Mouse (Mus musculus) forebrain, embryonic 14.5 days (tissue): ENCODE data around the gene Mmp14. TPM values are rescaled to one million over a fixed set of nuclear protein-coding genes. Genes with fewer than 3 reads are reported as not detected.
A peak's percentile ranks its signal among the peaks of the same experiment; 100 is the strongest.

ENCODE experiments used
- ATAC-seq: fragments of 200-750 bp; cut with Nextera tagmentation; 2 replicates; pipeline ENCODE4 v1.8.0; 2017; ENCODE audit warnings: mild to moderate bottlenecking, moderate library complexity
- DNase-seq: peaks from one replicate; pipeline ENCODE4 v3.0.0-alpha.2; 2015; ENCODE audit warnings: low spot score
- H3K27ac ChIP-seq: fragments of 300-500 bp; sonication (generic); 2 replicates; pipeline ENCODE4 v1.5.1; 2014; ENCODE audit warnings: low read depth, mild to moderate bottlenecking, control low read depth, low read length, moderate library complexity
- H3K27me3 ChIP-seq: fragments of 300-500 bp; sonication (generic); replicated peaks from 2 replicates; pipeline ENCODE4 v1.6.1; 2014; ENCODE audit warnings: low read length, control low read depth, mixed read lengths; ENCODE audit not compliant: control insufficient read depth, insufficient read depth
- H3K36me3 ChIP-seq: fragments of 300-500 bp; sonication (generic); 2 replicates; pipeline ENCODE4 v1.6.1; 2014; ENCODE audit warnings: low read length, control low read depth; ENCODE audit not compliant: control insufficient read depth, insufficient read depth
- H3K4me1 ChIP-seq: fragments of 300-500 bp; sonication (generic); 2 replicates; pipeline ENCODE4 v1.6.1; 2014; ENCODE audit warnings: antibody characterized with exemption, low read length, control low read depth; ENCODE audit not compliant: control insufficient read depth, insufficient read depth
- H3K4me2 ChIP-seq: fragments of 300-500 bp; sonication (generic); 2 replicates; pipeline ENCODE4 v1.6.1; 2014; ENCODE audit warnings: mild to moderate bottlenecking, control low read depth, low read length
- H3K4me3 ChIP-seq: fragments of 300-500 bp; sonication (generic); 2 replicates; pipeline ENCODE4 v1.5.1; 2014; ENCODE audit warnings: low read depth, low read length, control low read depth
- H3K9ac ChIP-seq: fragments of 300-500 bp; sonication (generic); 2 replicates; pipeline ENCODE4 v1.6.1; 2014; ENCODE audit warnings: mild to moderate bottlenecking, low read length, control low read depth, moderate library complexity
- H3K9me3 ChIP-seq: fragments of 300-500 bp; sonication (generic); replicated peaks from 2 replicates; pipeline ENCODE4 v1.6.1; 2016; ENCODE audit warnings: low read length, control low read depth, mixed read lengths; ENCODE audit not compliant: control insufficient read depth
- WGBS: fragments of 180-500 bp; shearing (Covaris S2); extraction: QIAGEN DNeasy Blood & Tissue Kit; methylation state at CpG from one replicate; pipeline ENCODE4 v1.1.7; 2014; 5-methylcytosine and 5-hydroxymethylcytosine counted together
- polyA plus RNA-seq: library from polyadenylated mRNA; unstranded; fragments of >200 nt; fragmentation: Nextera tagmentation; extraction: Ambion mirVana; gene quantifications from 2 replicates; pipeline ENCODE4 v1.2.1, GENCODE M21; 2014

Mmp14 gene
- polyA plus RNA-seq, 1 experiment from 2014 or later: 48.2 TPM

- ATAC-seq (no peak), DNase-seq (no peak)
- Histone ChIP-seq H3K4me2 (no peak overlapping the region), H3K9me3 (no peaks in the 10 kb centered on the region), H3K9ac (no peak overlapping the region), H3K27me3 (no peaks in the 10 kb centered on the region), H3K4me1 (peaks cover 26% of the 10 kb centered on the region), H3K36me3 (peaks cover 15% of the 10 kb centered on the region), H3K4me3 (no peak overlapping the region), H3K27ac (no peak overlapping the region)
- WGBS: 88% methylated on average over 5 of the region's 5 CpGs
These were observed 3.0 kb upstream of the Mmp14 start for GRCm38 (mm10) chr14:54428421-54428820.

- no peak for ATAC-seq
- WGBS: 59% methylated on average over 7 of the region's 7 CpGs
These were observed 1.9 kb upstream of the Mmp14 start for GRCm38 (mm10) chr14:54429332-54430093.

GRCm38 (mm10) chr14:54430406-54431145 lies 836 bp upstream of the Mmp14 start:
- DNase-seq (peak; percentile 22), ATAC-seq (no peak)
- H3K27me3 ChIP-seq: no peaks in the 10 kb centered on the region
- H3K9me3 ChIP-seq: no peaks in the 10 kb centered on the region
- peak overlapping the region; percentile 95 for H3K27ac ChIP-seq
- H3K9ac ChIP-seq: peak overlapping the region; percentile 95
- peaks cover 18% of the 10 kb centered on the region for H3K36me3 ChIP-seq
- peaks cover 31% of the 10 kb centered on the region for H3K4me1 ChIP-seq
- H3K4me2 ChIP-seq: peak overlapping the region; percentile 69
- 4% methylated on average over 18 of the region's 18 CpGs for WGBS
- peak overlapping the region; percentile 68 for H3K4me3 ChIP-seq

More at GRCm38 (mm10) chr14:54429332-54430093, 1.9 kb upstream of the Mmp14 start:
- Histone ChIP-seq H3K27ac (peak overlapping the region; percentile 95), H3K4me1 (peaks cover 31% of the 10 kb centered on the region), H3K4me3 (peak overlapping the region; percentile 68; the same call in 1 of the 2 replicates), H3K27me3 (no peaks in the 10 kb centered on the region), H3K9ac (no peak overlapping the region), H3K4me2 (peak overlapping the region; percentile 69), H3K9me3 (no peaks in the 10 kb centered on the region), H3K36me3 (peaks cover 15% of the 10 kb centered on the region)
- DNase-seq: peak; percentile 49

GRCm38 (mm10) chr14:54432078-54432836 lies 845 bp downstream of the Mmp14 start:
- Histone ChIP-seq H3K9ac (peak overlapping the region; percentile 95), H3K4me1 (peaks cover 25% of the 10 kb centered on the region), H3K4me3 (peak overlapping the region; percentile 68), H3K4me2 (peak overlapping the region; percentile 69), H3K36me3 (peaks cover 28% of the 10 kb centered on the region), H3K27ac (peak overlapping the region; percentile 95), H3K27me3 (no peaks in the 10 kb centered on the region), H3K9me3 (no peaks in the 10 kb centered on the region)
- ATAC-seq (peak; percentile 38), DNase-seq (peak; percentile 51)
- 3% methylated on average over 54 of the region's 54 CpGs for WGBS

GRCm38 (mm10) chr14:54432837-54433830 lies 1.7 kb downstream of the Mmp14 start:
- Histone ChIP-seq H3K4me2 (peak overlapping the region; percentile 69), H3K4me1 (peaks cover 18% of the 10 kb centered on the region), H3K36me3 (peaks cover 30% of the 10 kb centered on the region), H3K9me3 (no peaks in the 10 kb centered on the region), H3K27ac (peak overlapping the region; percentile 95), H3K27me3 (no peaks in the 10 kb centered on the region), H3K9ac (peak overlapping the region; percentile 95), H3K4me3 (peak overlapping the region; percentile 68)
- ATAC-seq (peak; percentile 11; the same call in 1 of the 2 replicates), DNase-seq (peak; percentile 57)
- WGBS: 43% methylated on average over 17 of the region's 17 CpGs

- Histone ChIP-seq H3K4me2 (peak overlapping the region; percentile 69), H3K4me3 (peak overlapping the region; percentile 68), H3K9ac (peak overlapping the region; percentile 95; the same call in 1 of the 2 replicates), H3K4me1 (peaks cover 18% of the 10 kb centered on the region), H3K27ac (peak overlapping the region; percentile 95; the same call in 1 of the 2 replicates), H3K36me3 (peaks cover 33% of the 10 kb centered on the region), H3K27me3 (no peaks in the 10 kb centered on the region), H3K9me3 (no peaks in the 10 kb centered on the region)
- ATAC-seq: no peak
- DNase-seq: no peak
- WGBS: 66% methylated on average over 12 of the region's 12 CpGs
These were observed 2.6 kb downstream of the Mmp14 start for GRCm38 (mm10) chr14:54433941-54434531.

GRCm38 (mm10) chr14:54435194-54435918 lies 3.9 kb downstream of the Mmp14 start:
- H3K27me3 ChIP-seq: no peaks in the 10 kb centered on the region
- H3K4me2 ChIP-seq: no peak overlapping the region
- H3K9me3 ChIP-seq: no peaks in the 10 kb centered on the region
- DNase-seq: no peak
- H3K36me3 ChIP-seq: peaks cover 38% of the 10 kb centered on the region
- peaks cover 11% of the 10 kb centered on the region; the same call in 1 of the 2 replicates for H3K4me1 ChIP-seq
- ATAC-seq: no peak
- H3K9ac ChIP-seq: no peak overlapping the region
- WGBS: 89% methylated on average over 11 of the region's 11 CpGs
- no peak overlapping the region for H3K4me3 ChIP-seq
- no peak overlapping the region for H3K27ac ChIP-seq
